ENCODE assay signal across 15 mouse cellular contexts in genomic region chr10:4164681-4165080, GRCm38 (mm10).
"Had no signal": no experiment of that assay in that cellular context is flagged by ENCODE, and none has a peak within 500 bp of the region (broad histone marks: within the 10 kb centered on the region; RNA-seq: fewer than 3 reads in every experiment).

No protein-coding gene starts in this region.

- DNase-seq: lung, embryonic 14.5 days; right cerebral cortex, postnatal 14 days; thymus, adult 2 months; thymus, postnatal 25 days; thymus, postnatal 4 days had no signal

- H3K9ac ChIP-seq: liver, embryonic 12.5 days; liver, embryonic 14.5 days; lung, embryonic 14.5 days; midbrain, embryonic 13.5 days; midbrain, embryonic 15.5 days; neural tube, embryonic 12.5 days; stomach, embryonic 15.5 days had no signal

- H3K4me2 ChIP-seq: liver, embryonic 12.5 days; lung, embryonic 14.5 days; midbrain, embryonic 11.5 days; midbrain, embryonic 13.5 days; midbrain, embryonic 15.5 days; neural tube, embryonic 12.5 days; stomach, embryonic 15.5 days had no signal

- H3K9me3 ChIP-seq: liver, embryonic 12.5 days; midbrain, embryonic 13.5 days; midbrain, embryonic 15.5 days; neural tube, embryonic 12.5 days; stomach, embryonic 15.5 days had no signal

- H3K36me3 ChIP-seq: liver, embryonic 12.5 days; midbrain, embryonic 13.5 days; midbrain, embryonic 15.5 days; neural tube, embryonic 12.5 days; stomach, embryonic 15.5 days had no signal

- H3K4me3 ChIP-seq: liver, embryonic 12.5 days; megakaryocyte, embryonic 14.5 days; midbrain, embryonic 13.5 days; midbrain, embryonic 15.5 days; neural tube, embryonic 12.5 days; stomach, embryonic 15.5 days had no signal

- H3K27me3 ChIP-seq: liver, embryonic 12.5 days; midbrain, embryonic 13.5 days; midbrain, embryonic 15.5 days; neural tube, embryonic 12.5 days; stomach, embryonic 15.5 days had no signal

- ATAC-seq: liver, embryonic 12.5 days; midbrain, embryonic 13.5 days; midbrain, embryonic 15.5 days had no signal

- H3K4me1 ChIP-seq: megakaryocyte, embryonic 14.5 days; midbrain, embryonic 13.5 days had no signal

- H3K27ac ChIP-seq: liver, embryonic 12.5 days; liver, embryonic 14.5 days; macrophage; midbrain, embryonic 13.5 days; midbrain, embryonic 15.5 days; neural tube, embryonic 12.5 days; stomach, embryonic 15.5 days; stomach, postnatal 0 days had no signal
